Mouse (Mus musculus): Measurements from ENCODE around the gene Fam131b. TPM values are rescaled to one million over a fixed set of nuclear protein-coding genes. Genes with fewer than 3 reads are reported as not detected.

Fam131b gene
- polyA plus RNA-seq (2015; fragmentation: Nextera tagmentation; extraction: Ambion mirVana), result 0.05 and 0.12 TPM in 2 replicates

DNA sequence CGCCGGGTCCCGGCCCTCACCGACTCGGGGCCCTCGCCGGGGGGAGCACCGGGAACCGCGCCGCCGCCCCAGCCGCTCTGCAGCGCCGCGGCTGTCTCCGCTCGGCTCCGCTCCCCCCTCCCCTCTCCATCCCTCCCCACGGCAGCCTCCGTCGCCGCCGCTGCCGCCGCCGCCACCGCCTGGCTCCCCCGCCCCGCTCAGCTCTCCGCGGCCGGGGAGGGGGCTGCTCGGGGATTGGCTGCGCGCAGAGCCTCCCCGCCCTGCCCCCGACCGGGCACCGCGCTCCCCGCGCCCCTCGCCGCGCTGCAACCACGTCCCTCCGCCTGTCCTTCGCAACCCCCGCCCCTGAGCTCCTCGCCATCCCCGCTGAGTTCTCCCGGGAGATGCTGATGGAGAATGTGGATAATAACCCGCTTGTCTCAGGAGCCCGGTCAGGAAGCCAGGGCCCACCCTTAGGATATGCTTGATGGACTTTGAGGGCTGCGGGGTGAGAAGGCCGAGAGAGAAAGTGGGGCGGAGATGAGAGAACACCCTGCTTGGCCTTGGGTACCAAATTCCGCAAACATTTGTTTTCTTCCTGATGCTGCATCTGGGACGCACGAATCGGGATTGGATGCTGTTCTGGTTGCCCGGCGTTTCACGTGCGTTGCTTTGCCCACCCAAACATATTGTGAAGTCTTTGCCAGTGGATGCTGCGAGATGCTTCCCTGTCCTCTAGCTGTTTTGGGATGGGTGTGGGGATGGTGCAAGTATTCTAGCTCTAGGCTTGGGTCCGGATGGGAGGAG is at the start of gene Fam131b:
Fam131b (minus strand) TSS at position 162 of the 786 bp plus-strand sequence.
- H3K4me2 ChIP-seq (replicated peaks; ENCODE audit: low read depth), result peak within 1 kb of the TSS; percentile 88
- WGBS, result under 1% methylated on average over 44 of the region's 68 CpGs
- no peak within 1 kb of the TSS for H3K27ac ChIP-seq (ENCODE audit: low read depth, low read length)
- H3K36me3 ChIP-seq (ENCODE audit: control insufficient read depth, insufficient read depth), result no peaks in the 10 kb centered on the region
- no peak for TF ChIP-seq CTCF (IDR thresholded peaks at IDR 0.05; ENCODE audit: low read depth)
- H3K9ac ChIP-seq (ENCODE audit: low read depth, low read length), result no peak within 1 kb of the TSS
- ATAC-seq, result peak; percentile 19; the same call in 1 of the 2 replicates
- no peaks in the 10 kb centered on the region for H3K4me1 ChIP-seq (replicated peaks; ENCODE audit: control insufficient read depth, insufficient read depth, low read length)
- peaks cover 37% of the 10 kb centered on the region for H3K27me3 ChIP-seq (replicated peaks; ENCODE audit: control insufficient read depth, insufficient read depth, low read length)
- peak within 1 kb of the TSS; percentile 56 for H3K4me3 ChIP-seq (ENCODE audit: low read depth, low read length)
- H3K9me3 ChIP-seq (ENCODE audit: control insufficient read depth), result no peaks in the 10 kb centered on the region

DNA sequence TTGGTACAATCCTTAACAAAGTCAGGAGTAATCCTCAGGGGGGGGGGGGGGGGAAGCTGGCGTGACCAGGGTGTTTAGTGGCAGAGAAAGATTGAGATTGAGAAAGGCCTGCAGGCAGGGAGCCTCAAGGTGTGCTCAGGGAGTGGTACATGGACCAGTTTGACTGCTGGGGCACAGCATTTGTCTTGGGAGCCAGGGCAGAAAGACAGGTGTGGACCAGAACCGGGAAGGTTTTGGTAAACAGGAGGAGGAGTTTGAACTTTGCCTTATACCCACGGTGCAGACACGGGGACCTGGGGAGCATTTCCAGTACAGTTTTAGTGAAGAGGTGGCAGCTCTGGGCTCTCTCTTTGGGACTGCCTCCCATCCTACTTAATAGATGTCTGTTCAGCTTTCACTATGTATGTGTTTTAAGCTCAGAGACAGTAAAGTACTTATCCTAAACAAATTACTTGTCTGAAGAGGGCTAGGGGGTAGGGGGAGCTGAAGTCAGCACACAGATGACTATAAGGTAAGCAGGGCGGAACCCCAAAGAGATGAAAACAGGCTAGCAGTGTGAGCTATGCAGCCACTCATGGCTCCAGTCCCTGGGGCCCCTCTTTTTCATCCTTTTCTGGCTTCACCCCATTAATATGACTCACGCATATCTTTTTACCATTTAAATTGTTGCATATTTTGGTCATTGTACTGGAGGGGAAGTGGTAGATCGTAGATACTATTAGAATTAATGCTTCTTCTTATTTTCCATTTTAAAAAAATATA is 49.4 kb upstream of the Fam131b start:
- no peaks in the 10 kb centered on the region for H3K36me3 ChIP-seq (ENCODE audit: control insufficient read depth, insufficient read depth)
- H3K4me2 ChIP-seq (replicated peaks; ENCODE audit: low read depth), result peak overlapping the region; percentile 89
- no peak overlapping the region for H3K9ac ChIP-seq (ENCODE audit: low read depth, low read length)
- H3K9me3 ChIP-seq (ENCODE audit: control insufficient read depth), result no peaks in the 10 kb centered on the region
- H3K4me3 ChIP-seq (ENCODE audit: low read depth, low read length), result peak overlapping the region; percentile 59; the same call in 1 of the 2 replicates
- no peak for TF ChIP-seq CTCF (IDR thresholded peaks at IDR 0.05; ENCODE audit: low read depth)
- H3K27me3 ChIP-seq (replicated peaks; ENCODE audit: control insufficient read depth, insufficient read depth, low read length), result no peaks in the 10 kb centered on the region
- H3K4me1 ChIP-seq (replicated peaks; ENCODE audit: control insufficient read depth, insufficient read depth, low read length), result peaks cover 4% of the 10 kb centered on the region; the same call in 1 of the 2 replicates
- 41% methylated on average over 7 of the region's 7 CpGs for WGBS
- ATAC-seq, result no peak
- no peak overlapping the region for H3K27ac ChIP-seq (ENCODE audit: low read depth, low read length)

DNA sequence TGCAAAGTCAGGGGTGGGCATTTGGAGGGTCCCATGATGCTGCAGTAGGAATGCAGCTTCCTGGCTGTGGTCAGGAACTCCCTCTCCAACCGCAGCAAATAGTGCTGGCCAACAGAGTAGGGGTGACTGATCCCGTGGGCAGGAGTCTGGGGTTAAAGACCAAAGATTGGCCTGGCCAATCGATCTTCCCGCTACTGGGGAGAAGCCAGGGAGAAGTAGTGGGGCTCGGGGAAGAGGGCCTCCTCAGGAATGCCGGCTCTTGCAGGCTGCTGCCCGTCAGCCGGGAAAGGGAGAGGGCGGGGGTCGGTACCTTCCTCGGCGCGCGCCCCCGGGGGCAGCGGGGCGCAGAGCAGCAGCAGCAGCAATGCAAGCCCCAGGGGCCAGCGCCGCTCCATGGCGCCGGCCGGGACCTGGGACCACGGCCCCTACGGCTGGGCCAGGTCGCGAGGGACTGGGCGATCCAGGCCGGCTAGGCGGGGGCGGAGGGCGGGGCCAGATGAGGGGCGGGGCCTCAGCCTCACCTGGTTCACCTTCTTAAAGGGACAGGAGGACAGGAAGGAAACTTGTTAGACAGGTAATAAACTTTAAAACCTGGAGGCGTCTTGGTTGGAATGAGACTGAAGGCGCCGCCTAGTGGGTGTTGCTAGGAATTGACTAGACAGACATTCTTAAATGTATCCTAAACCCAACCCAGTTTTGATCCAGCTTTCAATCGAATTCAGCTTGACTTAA is 48.5 kb upstream of the Fam131b start, which contains the start of gene Epha1:
Epha1 (minus strand) TSS at position 453 of the 732 bp plus-strand sequence.
- peak; percentile 92 for ATAC-seq
- TF ChIP-seq CTCF (IDR thresholded peaks at IDR 0.05; ENCODE audit: low read depth), result peak; percentile 69
- H3K27ac ChIP-seq (ENCODE audit: low read depth, low read length), result peak within 1 kb of the TSS; percentile 82

DNA sequence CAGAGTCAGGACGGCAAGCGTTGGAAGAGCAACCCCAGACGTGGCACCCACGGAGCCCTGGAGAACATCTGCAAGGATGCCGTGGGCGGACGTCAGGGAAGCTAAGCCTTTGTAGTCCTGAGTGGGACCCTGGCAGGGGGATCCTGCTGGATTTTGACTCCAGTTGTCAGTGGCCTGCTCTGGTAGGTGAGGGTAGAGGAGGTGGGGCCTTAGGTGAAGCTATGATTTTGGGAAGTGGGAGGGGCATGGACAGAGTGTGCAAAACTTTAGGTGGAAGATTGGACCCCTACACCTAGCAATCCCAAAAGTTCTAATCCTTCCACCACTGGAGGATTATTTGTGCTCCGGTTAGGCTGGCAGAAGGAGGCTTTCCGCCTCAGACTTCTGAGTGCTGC is 48.0 kb upstream of the Fam131b start:
- WGBS, result 24% methylated on average over 9 of the region's 9 CpGs
- no peak for ATAC-seq
- peak overlapping the region; percentile 82; the same call in 1 of the 2 replicates for H3K27ac ChIP-seq (ENCODE audit: low read depth, low read length)

More for the DNA sequence above, 48.5 kb upstream of the Fam131b start, which contains the start of gene Epha1:
- H3K9me3 ChIP-seq (ENCODE audit: control insufficient read depth), result no peaks in the 10 kb centered on the region
- under 1% methylated on average over 36 of the region's 36 CpGs for WGBS
- peak within 1 kb of the TSS; percentile 59 for H3K4me3 ChIP-seq (ENCODE audit: low read depth, low read length)
- peak within 1 kb of the TSS; percentile 61 for H3K9ac ChIP-seq (ENCODE audit: low read depth, low read length)
- H3K4me1 ChIP-seq (replicated peaks; ENCODE audit: control insufficient read depth, insufficient read depth, low read length), result peaks cover 4% of the 10 kb centered on the region; the same call in 1 of the 2 replicates
- H3K4me2 ChIP-seq (replicated peaks; ENCODE audit: low read depth), result peak within 1 kb of the TSS; percentile 89
- no peaks in the 10 kb centered on the region for H3K27me3 ChIP-seq (replicated peaks; ENCODE audit: control insufficient read depth, insufficient read depth, low read length)
- no peaks in the 10 kb centered on the region for H3K36me3 ChIP-seq (ENCODE audit: control insufficient read depth, insufficient read depth)

DNA sequence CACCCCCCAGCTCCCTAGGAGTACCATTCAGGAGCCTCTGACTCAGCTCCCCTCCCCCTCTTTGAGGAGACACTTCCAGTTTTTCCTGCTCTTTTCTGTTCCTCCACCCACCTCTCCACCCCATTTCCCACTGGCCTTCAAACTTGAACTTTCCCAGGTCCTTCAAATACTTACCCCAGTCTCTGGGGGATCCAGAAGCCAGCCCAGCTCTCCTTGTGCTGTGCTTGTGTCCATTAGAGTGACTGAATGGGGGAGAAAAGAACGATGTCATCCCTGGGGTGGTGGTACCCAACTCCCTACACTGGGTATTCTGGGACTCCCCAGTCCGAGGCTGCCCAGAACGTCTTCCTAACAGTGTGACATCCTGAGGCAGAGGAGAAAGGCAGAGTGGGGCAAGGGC is 47.6 kb upstream of the Fam131b start:
- Histone ChIP-seq H3K27me3 (replicated peaks; ENCODE audit: control insufficient read depth, insufficient read depth, low read length) (no peaks in the 10 kb centered on the region), H3K4me2 (replicated peaks; ENCODE audit: low read depth) (peak overlapping the region; percentile 89), H3K4me3 (ENCODE audit: low read depth, low read length) (peak overlapping the region; percentile 59), H3K4me1 (replicated peaks; ENCODE audit: control insufficient read depth, insufficient read depth, low read length) (peaks cover 4% of the 10 kb centered on the region; the same call in 1 of the 2 replicates), H3K9ac (ENCODE audit: low read depth, low read length) (peak overlapping the region; percentile 61; the same call in 1 of the 2 replicates), H3K36me3 (ENCODE audit: control insufficient read depth, insufficient read depth) (no peaks in the 10 kb centered on the region; the same call in 1 of the 2 replicates), H3K27ac (ENCODE audit: low read depth, low read length) (no peak overlapping the region), H3K9me3 (ENCODE audit: control insufficient read depth) (no peaks in the 10 kb centered on the region)
- 44% methylated on average over 3 of the region's 3 CpGs for WGBS
- no peak for ATAC-seq
- TF ChIP-seq CTCF (IDR thresholded peaks at IDR 0.05; ENCODE audit: low read depth), result no peak

More for the DNA sequence above, 48.0 kb upstream of the Fam131b start:
- Histone ChIP-seq H3K36me3 (ENCODE audit: control insufficient read depth, insufficient read depth) (no peaks in the 10 kb centered on the region; the same call in 1 of the 2 replicates), H3K4me3 (ENCODE audit: low read depth, low read length) (peak overlapping the region; percentile 59), H3K4me1 (replicated peaks; ENCODE audit: control insufficient read depth, insufficient read depth, low read length) (peaks cover 4% of the 10 kb centered on the region; the same call in 1 of the 2 replicates), H3K9me3 (ENCODE audit: control insufficient read depth) (no peaks in the 10 kb centered on the region), H3K4me2 (replicated peaks; ENCODE audit: low read depth) (peak overlapping the region; percentile 89), H3K9ac (ENCODE audit: low read depth, low read length) (peak overlapping the region; percentile 61), H3K27me3 (replicated peaks; ENCODE audit: control insufficient read depth, insufficient read depth, low read length) (no peaks in the 10 kb centered on the region)
- TF ChIP-seq CTCF (IDR thresholded peaks at IDR 0.05; ENCODE audit: low read depth), result no peak
